Mouse (Mus musculus): ENCODE results near the gene Kcnj1. TPM values are rescaled to one million over a fixed set of nuclear protein-coding genes. Genes with fewer than 3 reads are reported as not detected.

Gene Kcnj1
- total RNA-seq, 2 experiments from 2014 or later, result not detected

DNA sequence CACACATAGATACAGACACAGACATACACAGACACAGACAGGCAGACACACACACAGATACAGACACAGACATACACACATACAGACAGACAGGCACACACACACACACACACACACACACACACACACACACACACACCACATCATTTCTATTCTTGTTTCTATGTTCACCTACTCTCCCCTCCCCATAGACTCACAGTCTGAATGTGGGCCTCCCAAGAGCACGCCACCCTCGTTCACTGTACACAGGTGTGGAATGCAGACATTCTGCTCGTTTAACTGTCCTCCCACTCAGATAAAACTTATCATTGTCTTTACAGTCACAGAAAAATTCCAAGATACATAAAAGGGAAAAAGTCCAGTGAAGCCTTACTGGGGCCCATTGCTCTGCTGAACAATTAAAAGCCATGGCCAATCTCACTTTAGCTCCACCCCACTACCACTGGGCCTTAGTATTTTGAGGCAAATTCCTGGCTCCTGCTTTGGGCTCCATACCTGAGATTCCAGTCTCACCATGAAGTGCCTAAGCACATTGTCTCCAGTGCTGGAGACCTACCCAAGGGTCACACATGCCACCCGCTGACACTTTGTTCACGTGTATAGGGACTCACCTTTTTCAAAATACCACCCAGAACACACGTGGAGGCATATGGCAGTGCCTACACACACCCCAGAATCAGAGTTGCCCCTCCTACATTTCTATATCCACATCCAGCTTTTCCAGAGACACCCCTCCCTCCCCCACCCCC is 72.3 kb downstream of the Kcnj1 start:
- DNase-seq, result no peak
- intact Hi-C loops (cut with DNase I), result no loop called here

DNA sequence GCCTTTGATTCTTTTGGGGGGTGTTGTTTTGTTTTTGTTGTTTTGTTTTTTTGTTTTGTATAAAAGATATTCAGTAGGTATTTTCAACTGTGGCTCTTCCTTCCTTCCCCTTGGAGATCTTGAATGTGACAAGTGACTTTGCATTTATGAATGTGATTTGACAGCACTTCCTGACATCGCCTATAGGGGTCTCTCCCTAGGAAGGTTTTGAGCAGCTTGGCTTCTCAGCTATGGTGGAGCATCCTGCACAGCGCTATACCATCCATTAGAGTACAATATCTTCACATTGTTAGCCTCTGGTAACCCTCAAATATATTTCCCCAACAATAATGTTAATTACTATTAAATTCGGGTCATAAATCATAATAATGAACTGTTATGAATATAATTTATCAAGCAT is 73.5 kb downstream of the Kcnj1 start:
- intact Hi-C loops (cut with DNase I), result no loop called here
- DNase-seq, result no peak

GRCm38 (mm10) chr9:32448766-32449165 is 76.5 kb downstream of the Kcnj1 start:
- intact Hi-C loops (cut with DNase I), result no loop called here
- no peak for DNase-seq

Other genes with a start within 250 kb of the Kcnj1 start
- gene Kcnj5, start 28.1 kb upstream of the Kcnj1 start, total RNA-seq (2021), result 1 to 10 TPM; 1.4 to 1.8 TPM
- 1 to 10 TPM; 8.5 to 10.0 TPM for gene Fli1, start 170.4 kb downstream of the Kcnj1 start, total RNA-seq (2021)